Mouse (Mus musculus): ENCODE results near the gene Hsf2.

DNA sequence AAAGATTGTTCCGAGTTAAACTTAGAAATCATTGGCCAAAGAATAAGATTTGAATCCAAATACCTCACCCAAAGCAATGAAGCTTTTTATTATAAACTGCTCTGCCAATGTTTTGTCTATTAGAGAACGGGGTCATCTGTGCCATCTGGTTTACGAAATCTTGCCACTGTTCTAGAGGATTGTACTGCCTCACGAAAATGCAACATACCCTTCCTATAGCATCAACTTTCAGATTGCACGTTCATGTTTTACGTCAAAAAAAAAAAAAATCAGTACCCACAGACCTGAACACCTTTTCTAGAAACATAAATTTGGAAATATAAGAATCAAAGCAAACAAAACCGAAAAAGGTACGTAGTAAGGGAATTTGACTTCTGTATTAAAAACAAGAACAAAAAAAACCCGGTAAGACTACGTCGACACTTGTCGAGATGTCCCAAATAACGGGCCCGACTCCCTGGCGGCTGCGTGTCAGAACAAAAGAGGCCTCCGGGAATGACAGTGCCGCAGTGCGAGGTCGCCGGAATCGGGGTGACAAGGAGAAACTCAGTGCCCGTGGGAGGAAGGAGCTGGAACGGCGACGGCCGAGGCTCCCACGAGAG, 45.5 kb downstream of the Hsf2 start:
- TF ChIP-seq CTCF (IDR thresholded peaks at IDR 0.05; ENCODE audit: low read depth, low read length) (no peak), POLR2A (IDR thresholded peaks at IDR 0.05; ENCODE audit: extremely low read depth, insufficient read depth, low read length) (no peak)
